Mouse (Mus musculus): ENCODE data around the gene Samd3.

DNA sequence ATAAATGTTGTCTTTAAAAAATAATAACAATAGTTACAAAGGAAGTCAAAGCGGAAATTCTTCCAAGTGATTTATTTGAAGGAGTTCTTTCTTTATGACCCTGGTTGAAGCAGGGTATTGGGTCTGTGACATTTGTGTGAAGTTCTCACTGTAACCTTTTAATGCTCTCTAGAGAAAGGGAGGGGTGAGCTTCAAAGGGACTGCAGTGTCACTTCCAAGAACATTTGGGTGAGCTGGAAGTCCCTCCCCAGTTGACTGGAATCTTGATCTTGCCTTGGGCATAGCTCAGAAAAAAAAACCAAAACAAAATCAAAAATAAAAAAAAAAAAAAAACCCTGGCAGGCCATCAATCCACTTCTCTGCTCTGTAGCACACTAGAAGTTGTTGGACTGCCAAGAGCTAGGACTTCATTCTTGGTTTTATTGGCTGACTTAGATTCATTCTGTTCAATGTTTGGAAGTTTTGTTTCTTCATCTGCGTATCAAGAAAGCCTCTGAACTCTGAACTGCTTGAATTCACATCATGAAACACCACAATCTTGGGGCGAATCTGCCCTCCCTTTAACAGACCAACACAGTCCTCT, 2.7 kb downstream of the Samd3 start:
- TF ChIP-seq CTCF (IDR thresholded peaks at IDR 0.05): no peak
- no peak for TF ChIP-seq POLR2A (IDR thresholded peaks at IDR 0.05; ENCODE audit: insufficient read depth, low read depth, low read length)

Data from heart, adult 2 months (tissue).